Mouse (Mus musculus) liver, embryonic 14.5 days (tissue): ENCODE measurements around the gene Wfdc18. TPM values are rescaled to one million over a fixed set of nuclear protein-coding genes. Genes with fewer than 3 reads are reported as not detected.

ENCODE experiments used
- ATAC-seq: fragments of 200-750 bp; cut with Nextera tagmentation; 2 replicates; pipeline ENCODE4 v1.8.0; 2017; ENCODE audit warnings: moderate number of reproducible peaks, mild to moderate bottlenecking, moderate library complexity; ENCODE audit not compliant: insufficient read depth
- DNase-seq, 3 experiments: peaks; one replicate each; pipeline ENCODE4 v3.0.0-alpha.2; 2012 to 2013; ENCODE audit warnings: low read depth in 3 of 3, low spot score in 3 of 3
- H3K27ac ChIP-seq: fragments of 300-500 bp; sonication (generic); 2 replicates; pipeline ENCODE4 v1.5.1; 2014; ENCODE audit warnings: moderate library complexity, mild to moderate bottlenecking, control low read depth, inconsistent platforms
- H3K27me3 ChIP-seq: fragments of 300-500 bp; sonication (generic); 2 replicates; pipeline ENCODE4 v1.6.1; 2014; ENCODE audit warnings: mild to moderate bottlenecking, low read length, moderate library complexity; ENCODE audit not compliant: control insufficient read depth, insufficient read depth
- H3K36me3 ChIP-seq: fragments of 300-500 bp; sonication (generic); replicated peaks from 2 replicates; pipeline ENCODE4 v1.6.1; 2014; ENCODE audit warnings: low read depth; ENCODE audit not compliant: control insufficient read depth, insufficient read depth
- H3K4me1 ChIP-seq, 2 experiments: fragments of 200-500 bp in 1 of 2; fragments of 300-500 bp in 1 of 2; sonication (generic) in 1 of 2; replicated peaks; 2 replicates each; pipeline ENCODE4 v1.6.1; 2012 to 2014; ENCODE audit warnings: antibody characterized with exemption in 1 of 2, inconsistent platforms in 1 of 2, low read length in 1 of 2; ENCODE audit not compliant: control insufficient read depth in 2 of 2, insufficient read depth in 2 of 2
- H3K4me2 ChIP-seq: fragments of 300-500 bp; sonication (generic); 2 replicates; pipeline ENCODE4 v1.6.1; 2014; ENCODE audit warnings: low read depth, mild to moderate bottlenecking, control low read depth, moderate library complexity
- H3K4me3 ChIP-seq, 2 experiments: fragments of 200-500 bp in 1 of 2; fragments of 300-500 bp in 1 of 2; sonication (generic) in 1 of 2; 2 replicates each; pipeline ENCODE4 v1.5.1; 2012 to 2014; ENCODE audit warnings: low read depth in 2 of 2, low read length in 2 of 2, mild to moderate bottlenecking in 2 of 2, control low read depth in 1 of 2, inconsistent platforms in 1 of 2, moderate library complexity in 1 of 2; ENCODE audit not compliant: insufficient read depth in 1 of 2
- H3K9ac ChIP-seq: fragments of 300-500 bp; sonication (generic); replicated peaks from 2 replicates; pipeline ENCODE4 v1.6.1; 2014; ENCODE audit warnings: mild to moderate bottlenecking, control low read depth, moderate library complexity
- H3K9me3 ChIP-seq: fragments of 300-500 bp; sonication (generic); 2 replicates; pipeline ENCODE4 v1.6.1; 2016; ENCODE audit warnings: low read length, mixed read lengths; ENCODE audit not compliant: control insufficient read depth
- CTCF ChIP-seq: IDR thresholded peaks from 2 replicates; pipeline ENCODE4 v1.5.1; 2016; ENCODE audit warnings: antibody characterized with exemption, low read depth, control low read depth
- EP300 ChIP-seq: IDR thresholded peaks from 2 replicates; pipeline ENCODE4 v1.6.1; 2016; ENCODE audit warnings: antibody characterized with exemption, low read depth
- WGBS: fragments of 180-500 bp; shearing (Covaris S2); extraction: QIAGEN DNeasy Blood & Tissue Kit; methylation state at CpG from one replicate; pipeline ENCODE4 v1.1.7; 2014; ENCODE audit not compliant: insufficient replicate concordance; 5-methylcytosine and 5-hydroxymethylcytosine counted together
- polyA plus RNA-seq, 2 experiments: library from polyadenylated mRNA; depleted of rRNA in 1 of 2; stranded (reverse) in 1 of 2; unstranded in 1 of 2; fragments of >200 nt; fragmentation: Nextera tagmentation in 1 of 2; extraction: Ambion mirVana in 1 of 2; gene quantifications; 2 replicates each; pipeline versions ENCODE4 v1.2.1 to v1.2.3; 2012 to 2014

Gene Wfdc18
- polyA plus RNA-seq, 2 experiments, result not detected

- no peak for TF ChIP-seq EP300
- no peak for TF ChIP-seq CTCF
- H3K27me3 ChIP-seq, result no peaks in the 10 kb centered on the region
- H3K4me2 ChIP-seq, result no peak overlapping the region
- DNase-seq (no peak), ATAC-seq (no peak)
- no peak overlapping the region for H3K27ac ChIP-seq
- no peaks in the 10 kb centered on the region for H3K9me3 ChIP-seq
- H3K36me3 ChIP-seq, result no peaks in the 10 kb centered on the region
- H3K4me1 ChIP-seq, result peaks cover 0 to 3% of the 10 kb centered on the region in 2 experiments; a peak in 2 of 4 replicates
- 51% methylated on average over 4 of the region's 4 CpGs for WGBS
- H3K9ac ChIP-seq, result no peak overlapping the region
- H3K4me3 ChIP-seq, result no peak overlapping the region
These were observed 31.7 kb downstream of the Wfdc18 start for GRCm38 (mm10) chr11:83740443-83740991.

- H3K27me3 ChIP-seq, result no peaks in the 10 kb centered on the region
- H3K9ac ChIP-seq, result no peak overlapping the region
- H3K27ac ChIP-seq, result no peak overlapping the region
- DNase-seq (peak in 1 of 3 experiments; percentile 5), ATAC-seq (peak; percentile 31; the same call in 1 of the 2 replicates)
- no peak overlapping the region for H3K4me2 ChIP-seq
- H3K4me1 ChIP-seq, result peaks cover 0 to 3% of the 10 kb centered on the region in 2 experiments; a peak in 2 of 4 replicates
- H3K4me3 ChIP-seq, result no peak overlapping the region
- H3K36me3 ChIP-seq, result no peaks in the 10 kb centered on the region
- TF ChIP-seq CTCF (no peak), EP300 (no peak)
- H3K9me3 ChIP-seq, result no peaks in the 10 kb centered on the region
- 48% methylated on average over 5 of the region's 5 CpGs for WGBS
These were observed 33.0 kb downstream of the Wfdc18 start for GRCm38 (mm10) chr11:83741841-83742240.

- Histone ChIP-seq H3K27me3 (no peaks in the 10 kb centered on the region), H3K36me3 (no peaks in the 10 kb centered on the region), H3K27ac (no peak overlapping the region), H3K4me3 (no peak overlapping the region), H3K4me1 (peaks cover 0 to 3% of the 10 kb centered on the region in 2 experiments; a peak in 2 of 4 replicates), H3K9ac (no peak overlapping the region), H3K4me2 (no peak overlapping the region), H3K9me3 (no peaks in the 10 kb centered on the region)
- 61% methylated on average over 9 of the region's 9 CpGs for WGBS
- TF ChIP-seq EP300 (no peak), CTCF (no peak)
- ATAC-seq (no peak), DNase-seq (no peak)
These were observed 34.0 kb downstream of the Wfdc18 start for GRCm38 (mm10) chr11:83742731-83743355.

- Histone ChIP-seq H3K9me3 (no peaks in the 10 kb centered on the region), H3K4me2 (no peak overlapping the region), H3K36me3 (no peaks in the 10 kb centered on the region), H3K27me3 (no peaks in the 10 kb centered on the region), H3K27ac (no peak overlapping the region), H3K4me3 (no peak overlapping the region), H3K4me1 (peaks cover 0 to 3% of the 10 kb centered on the region in 2 experiments; a peak in 2 of 4 replicates), H3K9ac (no peak overlapping the region)
- DNase-seq (no peak), ATAC-seq (no peak)
- no peak for TF ChIP-seq CTCF
- TF ChIP-seq EP300, result no peak
- WGBS, result 50% methylated on average over 3 of the region's 3 CpGs
These were observed 34.7 kb downstream of the Wfdc18 start for GRCm38 (mm10) chr11:83743525-83743924.

- H3K27ac ChIP-seq, result no peak overlapping the region
- no peak for TF ChIP-seq CTCF
- TF ChIP-seq EP300, result no peak
- H3K9ac ChIP-seq, result no peak overlapping the region
- H3K9me3 ChIP-seq, result no peaks in the 10 kb centered on the region; the same call in 1 of the 2 replicates
- peaks cover 0 to 3% of the 10 kb centered on the region in 2 experiments; a peak in 2 of 4 replicates for H3K4me1 ChIP-seq
- H3K4me2 ChIP-seq, result no peak overlapping the region
- 47% methylated on average over 4 of the region's 4 CpGs for WGBS
- no peaks in the 10 kb centered on the region for H3K36me3 ChIP-seq
- DNase-seq (no peak), ATAC-seq (no peak)
- no peak overlapping the region for H3K4me3 ChIP-seq
- H3K27me3 ChIP-seq, result no peaks in the 10 kb centered on the region
These were observed 37.3 kb downstream of the Wfdc18 start for GRCm38 (mm10) chr11:83746152-83746551.
